Mouse (Mus musculus) hindbrain, embryonic 14.5 days (tissue): ENCODE data around the gene Clasp2. TPM values are rescaled to one million over a fixed set of nuclear protein-coding genes. Genes with fewer than 3 reads are reported as not detected.

ENCODE experiments used
- ATAC-seq: fragments of 200-750 bp; cut with Nextera tagmentation; 2 replicates; pipeline ENCODE4 v1.8.0; 2017; ENCODE audit warnings: moderate number of reproducible peaks, mild to moderate bottlenecking, moderate TSS enrichment, moderate library complexity; ENCODE audit not compliant: low FRiP score
- DNase-seq: peaks from one replicate; pipeline ENCODE4 v3.0.0-alpha.2; 2015; ENCODE audit warnings: low spot score
- H3K27ac ChIP-seq: fragments of 300-500 bp; sonication (generic); 2 replicates; pipeline ENCODE4 v1.5.1; 2014; ENCODE audit warnings: mild to moderate bottlenecking, moderate library complexity
- H3K27me3 ChIP-seq: fragments of 300-500 bp; sonication (generic); 2 replicates; pipeline ENCODE4 v1.6.1; 2014; ENCODE audit warnings: mild to moderate bottlenecking, low read length, mixed read lengths; ENCODE audit not compliant: control insufficient read depth, insufficient read depth
- H3K36me3 ChIP-seq: fragments of 300-500 bp; sonication (generic); replicated peaks from 2 replicates; pipeline ENCODE4 v1.6.1; 2014; ENCODE audit not compliant: control insufficient read depth, insufficient read depth
- H3K4me1 ChIP-seq: fragments of 300-500 bp; sonication (generic); replicated peaks from 2 replicates; pipeline ENCODE4 v1.6.1; 2014; ENCODE audit warnings: antibody characterized with exemption, low read length, mixed read lengths; ENCODE audit not compliant: control insufficient read depth, insufficient read depth
- H3K4me2 ChIP-seq: fragments of 300-500 bp; sonication (generic); replicated peaks from 2 replicates; pipeline ENCODE4 v1.6.1; 2014; ENCODE audit warnings: mild to moderate bottlenecking, moderate library complexity
- H3K4me3 ChIP-seq: fragments of 300-500 bp; sonication (generic); replicated peaks from 2 replicates; pipeline ENCODE4 v1.5.1; 2014; ENCODE audit warnings: mild to moderate bottlenecking, low read length
- H3K9ac ChIP-seq: fragments of 300-500 bp; sonication (generic); 2 replicates; pipeline ENCODE4 v1.6.1; 2014
- H3K9me3 ChIP-seq: fragments of 300-500 bp; sonication (generic); 2 replicates; pipeline ENCODE4 v1.6.1; 2016; ENCODE audit warnings: low read length; ENCODE audit not compliant: control insufficient read depth
- WGBS: fragments of 180-500 bp; shearing (Covaris S2); extraction: QIAGEN DNeasy Blood & Tissue Kit; methylation state at CpG from one replicate; pipeline ENCODE4 v1.1.7; 2014; 5-methylcytosine and 5-hydroxymethylcytosine counted together
- polyA plus RNA-seq: library from polyadenylated mRNA; unstranded; fragments of >200 nt; fragmentation: Nextera tagmentation; extraction: Ambion mirVana; gene quantifications from 2 replicates; pipeline ENCODE4 v1.2.1, GENCODE M21; 2014

Gene Clasp2
- polyA plus RNA-seq, 1 experiment from 2014 or later, result 154 TPM

DNA sequence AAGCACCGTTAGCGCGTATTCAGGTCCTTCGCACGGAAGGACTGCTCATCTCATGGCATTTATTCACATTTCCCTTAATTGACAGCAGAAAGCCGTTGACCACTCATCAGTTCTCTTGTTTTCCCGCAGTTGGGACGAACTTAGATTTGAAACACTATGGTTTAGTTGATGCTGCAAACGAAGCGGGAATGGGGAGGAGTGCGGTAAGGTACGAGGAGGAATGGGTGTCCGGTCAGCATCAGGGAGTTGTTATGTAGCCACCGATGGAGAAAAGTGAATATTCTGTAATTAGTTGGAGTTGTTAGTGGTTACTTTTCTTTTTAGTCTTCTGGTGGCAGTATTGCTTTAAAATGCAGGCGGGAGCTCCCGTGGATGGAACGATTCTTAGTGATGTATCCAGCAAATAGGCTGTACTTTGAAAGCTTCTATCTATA is 1.1 kb downstream of the Clasp2 start:
- peak overlapping the region; percentile 76 for H3K9ac ChIP-seq
- H3K27ac ChIP-seq, result no peak overlapping the region
- ATAC-seq (no peak), DNase-seq (peak; percentile 68)
- H3K9me3 ChIP-seq, result no peaks in the 10 kb centered on the region
- WGBS, result 3% methylated on average over 17 of the region's 17 CpGs
- peak overlapping the region; percentile 66 for H3K4me2 ChIP-seq
- H3K4me1 ChIP-seq, result 0 out of 2 replicates have a peak, but pooled peaks cover 5% of the 10 kb centered on the region
- H3K4me3 ChIP-seq, result peak overlapping the region; percentile 97
- no peaks in the 10 kb centered on the region for H3K36me3 ChIP-seq
- H3K27me3 ChIP-seq, result no peaks in the 10 kb centered on the region

DNA sequence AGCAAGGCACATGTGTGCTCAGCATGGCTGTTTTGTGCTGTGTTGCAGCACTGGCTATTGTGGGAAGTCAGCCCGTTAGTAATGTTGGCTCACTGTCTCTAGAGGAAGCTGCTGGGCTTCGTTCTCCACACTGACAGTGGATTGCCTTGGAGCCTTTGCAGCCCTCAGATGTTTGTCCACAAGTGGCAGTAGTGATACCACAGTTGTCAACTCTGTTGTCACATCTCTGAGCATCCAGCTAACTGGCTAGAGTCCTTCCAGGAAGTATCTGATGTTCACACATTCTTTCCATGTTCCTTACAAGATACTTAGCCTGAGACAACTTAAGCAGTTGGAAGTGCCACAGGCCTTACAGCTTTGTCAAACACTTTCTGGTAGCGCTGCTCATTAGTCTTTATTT is 2.0 kb downstream of the Clasp2 start:
- no peak for DNase-seq
- Histone ChIP-seq H3K4me1 (0 out of 2 replicates have a peak, but pooled peaks cover 5% of the 10 kb centered on the region), H3K9me3 (no peaks in the 10 kb centered on the region), H3K9ac (no peak overlapping the region), H3K4me3 (no peak overlapping the region), H3K4me2 (no peak overlapping the region), H3K27me3 (no peaks in the 10 kb centered on the region), H3K27ac (no peak overlapping the region), H3K36me3 (no peaks in the 10 kb centered on the region)
- whole genome bisulfite sequencing, result 50% methylated on average over 3 of the region's 3 CpGs
- ATAC-seq, result no peak

GRCm38 (mm10) chr9:113749356-113749755 is 8.1 kb downstream of the Clasp2 start:
- H3K36me3 ChIP-seq, result no peaks in the 10 kb centered on the region
- no peaks in the 10 kb centered on the region for H3K9me3 ChIP-seq
- DNase-seq (no peak), ATAC-seq (no peak)
- H3K9ac ChIP-seq, result no peak overlapping the region
- H3K4me3 ChIP-seq, result no peak overlapping the region
- no peak overlapping the region for H3K27ac ChIP-seq
- H3K4me2 ChIP-seq, result no peak overlapping the region
- 83% methylated on average over 7 of the region's 7 CpGs for WGBS
- H3K4me1 ChIP-seq, result no peaks in the 10 kb centered on the region
- H3K27me3 ChIP-seq, result no peaks in the 10 kb centered on the region

- 90% methylated on average over 15 of the region's 15 CpGs for WGBS
- Histone ChIP-seq H3K4me3 (no peak overlapping the region), H3K9me3 (no peaks in the 10 kb centered on the region), H3K27me3 (no peaks in the 10 kb centered on the region), H3K9ac (no peak overlapping the region), H3K4me2 (no peak overlapping the region), H3K27ac (no peak overlapping the region), H3K36me3 (no peaks in the 10 kb centered on the region), H3K4me1 (no peaks in the 10 kb centered on the region)
- ATAC-seq (no peak), DNase-seq (no peak)
Observed at GRCm38 (mm10) chr9:113755888-113756719, 14.8 kb downstream of the Clasp2 start.

DNA sequence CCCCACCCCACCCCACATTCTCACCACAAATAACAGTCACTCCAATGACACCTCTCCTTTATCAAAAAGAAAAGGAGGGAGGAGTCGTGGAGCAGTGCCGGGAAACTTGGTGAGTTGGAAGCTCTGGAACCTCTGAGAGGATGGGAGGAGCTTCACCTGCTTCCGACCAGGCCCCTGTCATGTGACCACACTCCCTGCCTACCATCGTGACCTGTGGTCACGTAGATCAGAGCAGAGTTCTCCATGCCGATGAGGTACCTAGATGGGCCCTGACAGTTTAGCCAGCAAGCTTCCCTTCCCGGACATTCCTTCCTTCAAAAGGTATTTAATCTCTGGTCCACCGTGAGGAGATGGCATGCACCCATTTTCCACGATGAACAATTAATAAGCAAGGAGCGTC is 17.2 kb downstream of the Clasp2 start:
- Histone ChIP-seq H3K27ac (no peak overlapping the region), H3K9me3 (no peaks in the 10 kb centered on the region), H3K4me1 (no peaks in the 10 kb centered on the region), H3K36me3 (no peaks in the 10 kb centered on the region), H3K4me3 (no peak overlapping the region), H3K27me3 (no peaks in the 10 kb centered on the region), H3K4me2 (no peak overlapping the region), H3K9ac (no peak overlapping the region)
- no peak for DNase-seq
- ATAC-seq, result no peak
- WGBS, result 98% methylated on average over 10 of the region's 10 CpGs

- Histone ChIP-seq H3K4me2 (no peak overlapping the region), H3K27ac (no peak overlapping the region), H3K4me3 (no peak overlapping the region), H3K4me1 (no peaks in the 10 kb centered on the region), H3K36me3 (no peaks in the 10 kb centered on the region), H3K27me3 (no peaks in the 10 kb centered on the region), H3K9me3 (no peaks in the 10 kb centered on the region), H3K9ac (no peak overlapping the region)
- no peak for ATAC-seq
- 100% methylated on average over 1 of the region's 1 CpGs for WGBS
- DNase-seq, result no peak
Observed at GRCm38 (mm10) chr9:113759684-113760083, 18.4 kb downstream of the Clasp2 start.

DNA sequence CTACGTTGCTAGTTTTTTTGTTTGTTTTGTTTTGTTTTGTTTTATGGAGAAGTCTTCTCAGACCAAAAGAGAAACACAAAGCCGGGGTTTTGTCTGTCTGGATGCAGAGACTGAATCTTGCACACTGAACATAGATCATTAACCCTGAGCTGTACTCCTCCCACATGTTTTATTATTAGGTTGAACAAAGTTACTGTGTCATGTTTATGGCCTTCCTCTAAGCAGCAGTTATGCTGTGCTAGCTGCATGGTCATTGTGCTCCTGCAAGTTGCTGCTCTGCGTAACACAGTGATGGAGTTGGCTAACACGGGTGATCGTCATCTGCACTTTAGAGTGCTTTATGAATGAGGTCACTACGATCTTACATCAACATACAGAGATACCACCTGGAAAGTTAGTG is 21.1 kb downstream of the Clasp2 start:
- H3K4me1 ChIP-seq, result no peaks in the 10 kb centered on the region

GRCm38 (mm10) chr9:113763123-113763522 is 21.9 kb downstream of the Clasp2 start:
- H3K4me2 ChIP-seq, result no peak overlapping the region
- no peak overlapping the region for H3K9ac ChIP-seq
- H3K27ac ChIP-seq, result no peak overlapping the region
- ATAC-seq (no peak), DNase-seq (no peak)
- no peaks in the 10 kb centered on the region for H3K9me3 ChIP-seq
- 95% methylated on average over 4 of the region's 4 CpGs for WGBS
- no peaks in the 10 kb centered on the region for H3K27me3 ChIP-seq
- no peaks in the 10 kb centered on the region for H3K4me1 ChIP-seq
- no peaks in the 10 kb centered on the region for H3K36me3 ChIP-seq
- no peak overlapping the region for H3K4me3 ChIP-seq

More for the DNA sequence above, 21.1 kb downstream of the Clasp2 start:
- Histone ChIP-seq H3K4me3 (no peak overlapping the region), H3K9ac (no peak overlapping the region), H3K27ac (no peak overlapping the region), H3K27me3 (no peaks in the 10 kb centered on the region), H3K9me3 (no peaks in the 10 kb centered on the region), H3K36me3 (no peaks in the 10 kb centered on the region), H3K4me2 (no peak overlapping the region)
- WGBS, result 96% methylated on average over 6 of the region's 6 CpGs
- DNase-seq, result no peak
- ATAC-seq, result no peak

DNA sequence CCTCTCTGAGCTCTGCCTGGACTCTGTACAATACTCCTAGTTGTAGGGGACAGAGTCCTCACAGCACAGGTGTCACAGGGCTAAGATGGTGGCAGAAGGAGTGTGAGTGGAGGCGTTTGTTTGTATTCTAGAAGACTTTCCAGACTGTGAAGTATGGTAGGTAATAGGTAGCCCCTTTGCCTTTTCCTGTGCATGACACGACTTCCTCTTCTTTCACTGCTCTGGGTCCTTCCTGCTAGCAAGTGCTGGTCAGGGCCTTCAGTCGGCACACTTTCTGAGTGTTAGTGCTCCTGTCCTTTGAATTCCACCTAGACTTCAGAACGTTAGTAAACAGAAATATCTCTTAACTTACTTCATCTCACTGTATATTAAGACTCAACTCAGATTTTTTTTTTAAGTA is 29.4 kb downstream of the Clasp2 start:
- no peak for DNase-seq
- no peaks in the 10 kb centered on the region for H3K27me3 ChIP-seq
- ATAC-seq, result no peak
- no peak overlapping the region for H3K9ac ChIP-seq
- 92% methylated on average over 4 of the region's 4 CpGs for WGBS
- no peaks in the 10 kb centered on the region for H3K4me1 ChIP-seq
- H3K27ac ChIP-seq, result no peak overlapping the region
- H3K9me3 ChIP-seq, result no peaks in the 10 kb centered on the region
- H3K36me3 ChIP-seq, result no peaks in the 10 kb centered on the region
- H3K4me2 ChIP-seq, result no peak overlapping the region
- H3K4me3 ChIP-seq, result no peak overlapping the region
